Mouse (Mus musculus) spleen, adult 2 months (tissue): ENCODE data around the gene Inhbb. TPM values are rescaled to one million over a fixed set of nuclear protein-coding genes. Genes with fewer than 3 reads are reported as not detected.

Experiments
- DNase-seq, 2 experiments: peaks; one replicate each; pipeline versions ENCODE4 v3.0.0 to v3.0.0-alpha.2; 2012 to 2021; ENCODE audit warnings: low spot score in 2 of 2, low read depth in 1 of 2
- H3K27ac ChIP-seq: fragments of 200-500 bp; 2 replicates; pipeline ENCODE4 v1.5.1; 2012; ENCODE audit warnings: low read length, inconsistent platforms; ENCODE audit not compliant: insufficient read depth
- H3K27me3 ChIP-seq: fragments of 200-500 bp; 2 replicates; pipeline ENCODE4 v1.6.1; 2012; ENCODE audit warnings: mild to moderate bottlenecking, moderate library complexity, low read length, inconsistent platforms; ENCODE audit not compliant: control insufficient read depth, insufficient read depth
- H3K36me3 ChIP-seq: fragments of 200-500 bp; 2 replicates; pipeline ENCODE4 v1.6.1; 2012; ENCODE audit warnings: mild to moderate bottlenecking, low read length, inconsistent platforms; ENCODE audit not compliant: control insufficient read depth, insufficient read depth
- H3K4me1 ChIP-seq: fragments of 200-500 bp; 2 replicates; pipeline ENCODE4 v1.6.1; 2011; ENCODE audit warnings: inconsistent platforms; ENCODE audit not compliant: control insufficient read depth, insufficient read depth, insufficient read length
- H3K4me3 ChIP-seq: fragments of 200-500 bp; 2 replicates; pipeline ENCODE4 v1.5.1; 2011; ENCODE audit warnings: mild to moderate bottlenecking, inconsistent platforms; ENCODE audit not compliant: insufficient read depth, insufficient read length; ENCODE audit errors: extremely low read depth
- CTCF ChIP-seq: fragments of 200-500 bp; IDR thresholded peaks from 2 replicates; pipeline ENCODE4 v1.5.1; 2011; ENCODE audit warnings: mild to moderate bottlenecking, inconsistent platforms; ENCODE audit not compliant: insufficient read depth, insufficient read length, insufficient replicate concordance; ENCODE audit errors: extremely low read depth
- POLR2A ChIP-seq: fragments of 200-500 bp; IDR thresholded peaks from 2 replicates; pipeline ENCODE4 v1.6.1; 2011; ENCODE audit warnings: low read depth, low read length, inconsistent platforms
- WGBS: fragments of 180-500 bp; shearing (Covaris S2); methylation state at CpG from one replicate; pipeline ENCODE4 v1.1.7; 2018; 5-methylcytosine and 5-hydroxymethylcytosine counted together
- polyA plus RNA-seq: library from polyadenylated mRNA; depleted of rRNA; stranded (reverse); fragments of >200 nt; gene quantifications from 2 replicates; pipeline ENCODE4 v1.2.3, GENCODE M21; 2012

Inhbb gene
- polyA plus RNA-seq, 1 experiment = 3.6 TPM

DNA sequence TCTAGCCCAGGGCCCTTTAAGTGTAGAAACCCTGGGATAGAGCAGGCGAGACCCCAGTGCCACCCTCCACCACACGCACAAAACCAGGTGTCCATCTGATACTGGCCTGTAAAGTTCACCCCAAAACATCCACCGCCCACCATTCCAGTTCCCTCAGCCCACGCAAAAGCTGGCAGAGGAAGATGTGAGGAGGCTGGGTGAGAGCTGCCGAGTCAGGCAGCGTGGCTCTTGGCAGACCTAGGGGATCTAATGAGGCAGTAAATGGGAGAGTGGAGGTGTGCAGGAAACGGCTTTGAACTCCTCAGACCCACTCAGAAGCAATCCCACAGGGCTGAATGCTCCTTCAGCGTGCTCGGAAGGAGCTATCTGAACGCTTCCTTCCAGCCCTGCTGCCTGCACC, 29.4 kb upstream of the Inhbb start:
- Histone ChIP-seq H3K4me3 (no peak overlapping the region), H3K27ac (no peak overlapping the region), H3K27me3 (no peaks in the 10 kb centered on the region), H3K4me1 (peaks cover under 1% of the 10 kb centered on the region; the same call in 1 of the 2 replicates), H3K36me3 (no peaks in the 10 kb centered on the region)
- no peak for DNase-seq
- no peak for TF ChIP-seq POLR2A
- no peak for TF ChIP-seq CTCF
- WGBS = 81% methylated on average over 10 of the region's 10 CpGs

DNA sequence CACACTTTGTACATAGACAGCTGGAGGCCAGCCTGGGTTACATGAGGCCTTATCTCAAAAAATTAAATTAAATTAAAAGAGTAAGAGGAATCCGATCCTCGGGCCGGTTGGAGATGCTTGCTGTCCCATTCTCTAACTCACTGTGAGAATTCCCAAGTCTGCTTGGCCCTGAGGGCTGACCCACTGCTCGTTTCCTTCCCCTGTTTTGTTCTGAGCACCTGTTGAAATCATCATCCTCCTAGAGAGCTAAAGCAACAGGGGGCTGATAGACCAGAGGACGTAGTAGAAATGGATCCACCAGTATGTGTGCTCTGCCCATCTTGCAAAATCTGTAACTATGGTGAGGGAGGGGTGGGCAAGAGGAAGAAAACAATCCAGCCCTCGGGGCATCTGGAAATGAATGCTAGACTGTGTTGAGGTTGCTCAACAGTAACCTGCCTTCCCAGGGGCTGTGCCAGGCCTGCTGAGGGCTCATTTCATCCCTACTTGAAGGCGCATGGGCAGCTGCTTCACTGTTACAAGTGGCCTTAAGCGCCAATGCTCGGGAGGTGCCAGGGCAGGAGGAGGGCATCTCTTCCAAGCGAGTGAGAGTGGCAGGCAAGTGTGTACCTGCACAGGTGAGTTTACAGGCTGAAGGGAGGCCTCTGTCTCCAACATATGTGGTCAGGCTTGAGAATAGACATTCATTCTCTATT, 28.8 kb upstream of the Inhbb start:
- H3K27me3 ChIP-seq = no peaks in the 10 kb centered on the region
- no peaks in the 10 kb centered on the region for H3K4me1 ChIP-seq
- 84% methylated on average over 10 of the region's 10 CpGs for WGBS

DNA sequence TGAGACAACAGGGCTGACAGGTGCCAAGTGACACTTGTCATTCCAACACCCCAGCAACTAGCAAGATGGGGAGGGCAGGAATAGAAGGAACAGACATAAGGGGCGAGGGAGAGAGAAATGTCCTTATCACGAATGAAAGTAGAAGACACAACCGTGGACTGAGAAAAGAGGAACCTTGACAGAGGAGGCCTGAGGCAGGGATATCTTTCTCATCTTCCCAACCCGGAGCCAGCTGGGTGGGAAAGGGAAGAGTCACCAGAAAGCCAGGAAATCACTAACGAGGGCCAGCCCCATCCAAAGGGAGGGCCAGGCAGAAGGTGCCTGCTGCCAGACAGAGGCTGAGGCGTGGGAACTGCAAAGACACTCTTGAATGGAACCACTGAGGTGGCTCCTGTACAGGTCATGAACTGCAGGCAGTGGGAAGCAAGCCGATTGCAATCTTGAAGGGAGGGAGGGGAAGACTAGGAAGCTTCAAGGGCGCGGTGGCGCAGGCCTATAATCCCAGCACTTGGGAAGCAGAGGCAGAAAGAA, 24.8 kb upstream of the Inhbb start:
- H3K4me1 ChIP-seq = no peaks in the 10 kb centered on the region
- H3K4me3 ChIP-seq = no peak overlapping the region
- WGBS = 46% methylated on average over 10 of the region's 10 CpGs
- H3K27ac ChIP-seq = no peak overlapping the region
- H3K27me3 ChIP-seq = no peaks in the 10 kb centered on the region
- no peak for DNase-seq
- no peaks in the 10 kb centered on the region for H3K36me3 ChIP-seq
- no peak for TF ChIP-seq CTCF
- no peak for TF ChIP-seq POLR2A

More for the DNA sequence above, 28.8 kb upstream of the Inhbb start:
- Histone ChIP-seq H3K36me3 (no peaks in the 10 kb centered on the region), H3K27ac (no peak overlapping the region), H3K4me3 (no peak overlapping the region)
- DNase-seq = no peak
- TF ChIP-seq CTCF (no peak), POLR2A (no peak)

DNA sequence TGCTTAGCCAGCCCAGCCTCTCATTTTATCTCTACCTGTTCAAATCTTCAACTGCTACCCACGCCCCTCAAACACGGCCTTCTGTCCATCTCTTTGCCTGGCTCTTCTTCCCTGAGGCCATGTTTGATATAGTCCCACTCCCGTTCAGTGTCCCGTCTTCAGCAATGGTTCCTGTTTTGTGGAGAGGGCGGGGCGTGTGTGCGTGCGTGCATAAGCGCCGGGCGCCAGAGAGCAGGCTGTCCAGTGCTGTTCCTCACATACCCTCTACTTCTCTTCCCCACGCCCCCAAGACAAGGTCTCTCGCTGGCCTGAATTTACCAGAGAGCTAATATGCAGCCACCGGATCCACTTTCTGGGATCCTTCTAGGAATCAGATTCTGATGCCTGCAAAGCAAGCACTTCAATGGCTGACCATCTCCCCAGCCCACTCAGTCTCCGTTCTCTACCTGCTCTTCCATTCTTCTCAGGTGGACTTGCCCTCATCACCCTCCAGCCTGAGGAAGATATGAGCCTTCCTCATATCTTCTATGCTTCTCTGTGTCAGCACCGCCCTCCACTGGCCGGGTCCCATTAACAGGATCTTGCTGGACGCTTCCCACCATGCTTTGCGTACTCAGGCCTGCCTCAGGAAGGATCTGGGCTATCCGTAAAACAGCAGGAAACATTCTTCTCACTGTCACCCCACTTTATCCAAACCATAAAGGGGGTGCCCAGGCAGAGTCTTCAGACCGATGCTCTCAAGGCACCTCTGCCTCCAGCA, 21.7 kb upstream of the Inhbb start:
- no peak for TF ChIP-seq POLR2A
- no peak for TF ChIP-seq CTCF
- no peaks in the 10 kb centered on the region for H3K36me3 ChIP-seq
- H3K4me1 ChIP-seq = no peaks in the 10 kb centered on the region
- H3K4me3 ChIP-seq = no peak overlapping the region
- no peak for DNase-seq
- H3K27me3 ChIP-seq = no peaks in the 10 kb centered on the region
- 78% methylated on average over 21 of the region's 21 CpGs for WGBS
- no peak overlapping the region for H3K27ac ChIP-seq

DNA sequence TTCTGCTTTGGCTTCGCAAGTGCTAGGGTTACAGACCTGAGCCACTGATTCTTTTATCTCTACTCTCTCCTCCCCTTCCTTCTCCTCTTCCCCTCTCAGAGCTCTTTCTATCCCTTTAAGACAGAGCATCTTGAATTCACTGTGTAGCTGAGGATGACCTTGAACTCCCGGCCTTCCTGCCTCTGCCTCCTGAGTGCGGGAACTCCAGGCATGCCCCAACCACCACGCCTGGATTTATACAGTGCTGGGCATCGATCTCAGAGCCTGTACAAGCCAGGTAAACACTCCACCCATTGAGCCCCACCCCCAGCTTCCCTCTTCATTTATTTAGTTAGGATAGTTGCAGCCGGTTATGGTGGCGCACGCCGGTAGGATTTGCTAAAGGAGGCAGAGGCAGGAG, 20.9 kb upstream of the Inhbb start:
- Histone ChIP-seq H3K36me3 (no peaks in the 10 kb centered on the region), H3K4me3 (no peak overlapping the region), H3K27me3 (no peaks in the 10 kb centered on the region), H3K27ac (no peak overlapping the region), H3K4me1 (no peaks in the 10 kb centered on the region)
- 92% methylated on average over 9 of the region's 9 CpGs for WGBS
- TF ChIP-seq CTCF = no peak
- no peak for TF ChIP-seq POLR2A
- DNase-seq = no peak

DNA sequence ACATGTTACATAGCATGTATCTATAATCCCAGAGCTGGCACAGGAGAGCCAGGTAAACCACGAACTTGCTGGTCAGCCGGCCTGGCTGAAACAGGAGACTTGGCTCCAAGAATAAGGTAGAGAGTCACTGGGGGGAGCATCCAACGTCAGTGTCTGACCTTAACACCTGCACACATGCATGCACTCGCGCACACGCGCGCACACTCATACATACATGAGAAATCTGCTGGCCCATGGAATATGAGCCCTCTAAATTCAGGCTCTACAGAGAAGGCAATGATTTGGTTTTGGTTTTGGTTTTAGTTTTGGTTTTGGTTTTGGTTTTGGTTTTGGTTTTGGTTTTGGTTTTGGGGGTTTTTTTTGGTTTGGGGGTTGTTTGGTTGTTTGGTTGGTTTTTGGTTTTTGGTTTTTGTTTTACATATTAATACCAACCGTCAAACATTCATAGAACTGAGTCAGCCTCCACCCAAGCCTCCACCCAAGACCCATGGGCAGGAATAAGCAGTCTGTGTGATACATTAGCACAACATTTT, 16.1 kb upstream of the Inhbb start:
- no peak overlapping the region for H3K4me3 ChIP-seq
- DNase-seq = no peak
- no peaks in the 10 kb centered on the region for H3K4me1 ChIP-seq
- H3K27ac ChIP-seq = no peak overlapping the region
- TF ChIP-seq CTCF = no peak
- TF ChIP-seq POLR2A = no peak
- no peaks in the 10 kb centered on the region for H3K36me3 ChIP-seq
- WGBS = 92% methylated on average over 9 of the region's 9 CpGs
- no peaks in the 10 kb centered on the region for H3K27me3 ChIP-seq
